Mouse (Mus musculus) kidney, postnatal 36 days (tissue): ENCODE results near the gene 2210016F16Rik.
"Not testable (repeated sequence)": the region's sequence is repeated elsewhere in the genome, so short reads cannot be mapped to it uniquely, and the experiment has no call there.

Experiments
- DNase-seq, 2 experiments: peaks; one replicate each; pipeline ENCODE4 v3.0.0; 2021 to 2022; ENCODE audit warnings: mixed read lengths in 2 of 2

Gene 2210016F16Rik

GRCm38 (mm10) chr13:58384779-58385546 lies at the start of gene 2210016F16Rik:
Gene 2210016F16Rik, minus strand, starts transcription at chr13:58385225.
- DNase-seq = peak; percentile 64 to 82

- peak; percentile 22 to 37 for DNase-seq
Observed at GRCm38 (mm10) chr13:58423061-58423660, 38.1 kb upstream of the 2210016F16Rik start.

GRCm38 (mm10) chr13:58422242-58422641 lies 37.2 kb upstream of the 2210016F16Rik start:
- no peak for DNase-seq

GRCm38 (mm10) chr13:58421026-58421425 lies 36.0 kb upstream of the 2210016F16Rik start:
- no peak for DNase-seq

- no peak for DNase-seq
Observed at GRCm38 (mm10) chr13:58419266-58419665, 34.2 kb upstream of the 2210016F16Rik start.

GRCm38 (mm10) chr13:58418656-58419055 lies 33.6 kb upstream of the 2210016F16Rik start:
- no peak for DNase-seq

- DNase-seq = no peak
Observed at GRCm38 (mm10) chr13:58415838-58416237, 30.8 kb upstream of the 2210016F16Rik start.

- peak; percentile 47 to 52 for DNase-seq
Observed at GRCm38 (mm10) chr13:58415374-58415773, 30.3 kb upstream of the 2210016F16Rik start.

- no peak for DNase-seq
Observed at GRCm38 (mm10) chr13:58411073-58411472, 26.0 kb upstream of the 2210016F16Rik start.

GRCm38 (mm10) chr13:58403243-58403642 lies 18.2 kb upstream of the 2210016F16Rik start, which contains the start of gene Hnrnpk:
Gene Hnrnpk, minus strand, starts transcription at chr13:58403343.
- not testable (repeated sequence) for DNase-seq

GRCm38 (mm10) chr13:58402744-58403110 lies 17.7 kb upstream of the 2210016F16Rik start:
- DNase-seq = peak; percentile 88 to 93

- DNase-seq = peak; percentile 97 to 98
Observed at GRCm38 (mm10) chr13:58402003-58402743, 17.1 kb upstream of the 2210016F16Rik start, which contains the start of gene Rmi1. Gene Rmi1, plus strand, starts transcription at chr13:58402248.

- DNase-seq = peak; percentile 79 to 91
Observed at GRCm38 (mm10) chr13:58401135-58402002, 16.3 kb upstream of the 2210016F16Rik start.

- no peak for DNase-seq
Observed at GRCm38 (mm10) chr13:58400576-58400975, 15.6 kb upstream of the 2210016F16Rik start.

- no peak for DNase-seq
Observed at GRCm38 (mm10) chr13:58397651-58398050, 12.6 kb upstream of the 2210016F16Rik start.

GRCm38 (mm10) chr13:58394392-58394791 lies 9.4 kb upstream of the 2210016F16Rik start:
- DNase-seq = not testable (repeated sequence)

- DNase-seq = no peak
Observed at GRCm38 (mm10) chr13:58389324-58389951, 4.4 kb upstream of the 2210016F16Rik start.

GRCm38 (mm10) chr13:58388379-58388778 lies 3.4 kb upstream of the 2210016F16Rik start:
- no peak for DNase-seq

GRCm38 (mm10) chr13:58387948-58388347 lies 2.9 kb upstream of the 2210016F16Rik start:
- peak; percentile 72 to 88 for DNase-seq

GRCm38 (mm10) chr13:58385547-58385920 lies 509 bp upstream of the 2210016F16Rik start:
- no peak for DNase-seq

- no peak for DNase-seq
Observed at GRCm38 (mm10) chr13:58384371-58384770, 654 bp downstream of the 2210016F16Rik start.

GRCm38 (mm10) chr13:58373153-58373470 lies 11.9 kb downstream of the 2210016F16Rik start:
- DNase-seq = no peak
